Mouse (Mus musculus) myocyte (in vitro differentiated cells): ENCODE measurements around the gene Fn3k. TPM values are rescaled to one million over a fixed set of nuclear protein-coding genes. Genes with fewer than 3 reads are reported as not detected.

Experiments used
- H3K27me3 ChIP-seq: one replicate; pipeline ENCODE4 v1.6.1; 2011; ENCODE audit not compliant: control insufficient read depth, insufficient read depth, insufficient read length
- H3K36me3 ChIP-seq: one replicate; pipeline ENCODE4 v1.6.1; 2011; ENCODE audit not compliant: control insufficient read depth, insufficient read depth
- H3K4me2 ChIP-seq: one replicate; pipeline ENCODE4 v1.6.1; 2011; ENCODE audit warnings: low read depth, control low read depth
- H3K4me3 ChIP-seq: one replicate; pipeline ENCODE4 v1.5.1; 2011; ENCODE audit warnings: mild to moderate bottlenecking, control low read depth, moderate library complexity
- H3K79me2 ChIP-seq: one replicate; pipeline ENCODE4 v1.6.1; 2011; ENCODE audit not compliant: control insufficient read depth, insufficient read depth
- H3ac ChIP-seq: one replicate; pipeline ENCODE4 v1.6.1; 2011; ENCODE audit not compliant: control insufficient read depth, insufficient read length
- CEBPB ChIP-seq: IDR thresholded peaks from 2 replicates; pipeline ENCODE4 v1.6.1; 2011; ENCODE audit warnings: mild to moderate bottlenecking, moderate library complexity; ENCODE audit not compliant: poor library complexity, insufficient read depth, severe bottlenecking
- E2F4 ChIP-seq: IDR thresholded peaks from one replicate; pipeline ENCODE4 v1.6.1; 2011; ENCODE audit warnings: mild to moderate bottlenecking, control low read depth, moderate library complexity; ENCODE audit not compliant: insufficient read depth
- MAX ChIP-seq: IDR thresholded peaks from one replicate; pipeline ENCODE4 v1.6.1; 2011; ENCODE audit warnings: low read depth, mild to moderate bottlenecking, control low read depth
- MYOD1 ChIP-seq, 3 experiments: IDR thresholded peaks; one replicate each; pipeline ENCODE4 v1.6.1; 2011; ENCODE audit warnings: control low read depth in 2 of 3, low read depth in 2 of 3, mild to moderate bottlenecking in 2 of 3, moderate library complexity in 1 of 3; ENCODE audit not compliant: insufficient read length in 2 of 3, control insufficient read depth in 1 of 3
- MYOG ChIP-seq, 3 experiments: IDR thresholded peaks; one replicate each; pipeline ENCODE4 v1.6.1; 2011; ENCODE audit warnings: control low read depth in 2 of 3, low read depth in 2 of 3, mild to moderate bottlenecking in 2 of 3; ENCODE audit not compliant: insufficient read length in 2 of 3, control insufficient read depth in 1 of 3, insufficient read depth in 1 of 3
- POLR2A ChIP-seq: IDR thresholded peaks from one replicate; pipeline ENCODE4 v1.6.1; 2011; ENCODE audit warnings: low read depth, mild to moderate bottlenecking, control low read depth, moderate library complexity; ENCODE audit not compliant: insufficient read length
- POLR2AphosphoS2 ChIP-seq: IDR thresholded peaks from one replicate; pipeline ENCODE4 v1.6.1; 2011; ENCODE audit warnings: low read depth, control low read depth; ENCODE audit not compliant: insufficient read length
- REST ChIP-seq: IDR thresholded peaks from one replicate; pipeline ENCODE4 v1.6.1; 2011; ENCODE audit warnings: mild to moderate bottlenecking, control low read depth, moderate library complexity; ENCODE audit not compliant: insufficient read depth, insufficient read length
- SRF ChIP-seq: IDR thresholded peaks from one replicate; pipeline ENCODE4 v1.6.1; 2011; ENCODE audit warnings: low read depth; ENCODE audit not compliant: control insufficient read depth, insufficient read length
- TCF12 ChIP-seq: IDR thresholded peaks from one replicate; pipeline ENCODE4 v1.6.1; 2011; ENCODE audit warnings: mild to moderate bottlenecking, control low read depth; ENCODE audit not compliant: poor library complexity, insufficient read depth, severe bottlenecking
- TCF3 ChIP-seq: IDR thresholded peaks from one replicate; pipeline ENCODE4 v1.6.1; 2011; ENCODE audit warnings: low read depth, control low read depth; ENCODE audit not compliant: insufficient read length
- USF1 ChIP-seq: IDR thresholded peaks from one replicate; pipeline ENCODE4 v1.6.1; 2011; ENCODE audit warnings: low read depth, mild to moderate bottlenecking, control low read depth, moderate library complexity
- polyA plus RNA-seq: library from polyadenylated mRNA; unstranded; fragments of >200 nt; fragmentation: generic; extraction: Trizol; gene quantifications from one replicate; pipeline ENCODE4 v1.2.1, GENCODE M21; 2012; ENCODE audit warnings: missing spikeins

Fn3k gene
- polyA plus RNA-seq = 28.9 TPM

- H3K79me2 ChIP-seq = no peaks in the 10 kb centered on the region
- H3K27me3 ChIP-seq = no peaks in the 10 kb centered on the region
- H3K4me3 ChIP-seq = peak within 1 kb of the TSS; percentile 4
- TF ChIP-seq USF1 = peak; percentile 46
- TF ChIP-seq TCF12 = no peak
- TF ChIP-seq POLR2AphosphoS2 = peak; percentile 31
- no peak for TF ChIP-seq REST
- no peak for TF ChIP-seq MAX
- TF ChIP-seq SRF = no peak
- peak in 2 of 3 experiments; percentile 69 to 93 for TF ChIP-seq MYOG (IDR thresholded peaks at IDR 0.05; ENCODE audit: control insufficient read depth in 1 of 3, insufficient read depth in 1 of 3, insufficient read length in 2 of 3, low read depth in 2 of 3)
- TF ChIP-seq CEBPB = no peak
- TF ChIP-seq MYOD1 (IDR thresholded peaks at IDR 0.05; ENCODE audit: control insufficient read depth in 1 of 3, insufficient read length in 2 of 3, low read depth in 2 of 3) = peak in 2 of 3 experiments; percentile 77 to 87
- peak; percentile 32 for TF ChIP-seq POLR2A
- TF ChIP-seq E2F4 = no peak
- TF ChIP-seq TCF3 = peak; percentile 17
- H3ac ChIP-seq = no peak within 1 kb of the TSS
- H3K36me3 ChIP-seq = peaks cover 8% of the 10 kb centered on the region
- peak within 1 kb of the TSS; percentile 90 for H3K4me2 ChIP-seq
Measured at GRCm38 (mm10) chr11:121434156-121435155, at the start of gene Fn3k. Gene Fn3k (plus strand): TSS chr11:121434913.

GRCm38 (mm10) chr11:121387750-121388553 lies 46.8 kb upstream of the Fn3k start, which contains the start of gene Rab40b:
Gene Rab40b (minus strand): TSS chr11:121388251.
- Histone ChIP-seq H3K36me3 (no peaks in the 10 kb centered on the region), H3K27me3 (no peaks in the 10 kb centered on the region), H3K79me2 (no peaks in the 10 kb centered on the region), H3K4me2 (peak within 1 kb of the TSS; percentile 76), H3ac (peak within 1 kb of the TSS; percentile 3), H3K4me3 (peak within 1 kb of the TSS; percentile 26)
- peak in 1 of 3 experiments; percentile 34 for TF ChIP-seq MYOG (IDR thresholded peaks at IDR 0.05; ENCODE audit: control insufficient read depth in 1 of 3, insufficient read depth in 1 of 3, insufficient read length in 2 of 3, low read depth in 2 of 3)
- TF ChIP-seq TCF3 = no peak

GRCm38 (mm10) chr11:121388554-121388945 lies 46.2 kb upstream of the Fn3k start:
- H3K27me3 ChIP-seq = no peaks in the 10 kb centered on the region
- no peak for TF ChIP-seq MYOG (IDR thresholded peaks at IDR 0.05; ENCODE audit: control insufficient read depth in 1 of 3, insufficient read depth in 1 of 3, insufficient read length in 2 of 3, low read depth in 2 of 3)
- TF ChIP-seq MYOD1 (IDR thresholded peaks at IDR 0.05; ENCODE audit: control insufficient read depth in 1 of 3, insufficient read length in 2 of 3, low read depth in 2 of 3) = no peak
- TF ChIP-seq E2F4 = no peak
- TF ChIP-seq CEBPB = no peak
- TF ChIP-seq TCF3 = no peak
- TF ChIP-seq POLR2AphosphoS2 = no peak
- TF ChIP-seq TCF12 = no peak
- no peak for TF ChIP-seq REST
- no peak for TF ChIP-seq USF1
- peak overlapping the region; percentile 26 for H3K4me3 ChIP-seq
- H3K79me2 ChIP-seq = no peaks in the 10 kb centered on the region
- H3K36me3 ChIP-seq = no peaks in the 10 kb centered on the region
- peak overlapping the region; percentile 3 for H3ac ChIP-seq
- H3K4me2 ChIP-seq = peak overlapping the region; percentile 76

GRCm38 (mm10) chr11:121390793-121391192 lies 43.9 kb upstream of the Fn3k start:
- H3K4me3 ChIP-seq = no peak overlapping the region
- H3K4me2 ChIP-seq = no peak overlapping the region
- no peaks in the 10 kb centered on the region for H3K79me2 ChIP-seq
- H3K36me3 ChIP-seq = no peaks in the 10 kb centered on the region
- H3K27me3 ChIP-seq = no peaks in the 10 kb centered on the region
- no peak for TF ChIP-seq SRF
- no peak overlapping the region for H3ac ChIP-seq

GRCm38 (mm10) chr11:121392405-121392804 lies 42.3 kb upstream of the Fn3k start:
- H3K27me3 ChIP-seq = no peaks in the 10 kb centered on the region
- no peak overlapping the region for H3K4me3 ChIP-seq
- TF ChIP-seq USF1 = no peak
- no peak for TF ChIP-seq TCF12
- no peak overlapping the region for H3K4me2 ChIP-seq
- H3ac ChIP-seq = no peak overlapping the region
- no peaks in the 10 kb centered on the region for H3K79me2 ChIP-seq
- no peaks in the 10 kb centered on the region for H3K36me3 ChIP-seq
